Mouse (Mus musculus) cortical plate, adult 2 months (tissue): ENCODE results near the gene Dolk. TPM values are rescaled to one million over a fixed set of nuclear protein-coding genes. Genes with fewer than 3 reads are reported as not detected.
A peak's percentile ranks its signal among the peaks of the same experiment; 100 is the strongest.

ENCODE experiments used
- H3K27ac ChIP-seq: fragments of 200-500 bp; 2 replicates; pipeline ENCODE4 v1.5.1; 2012; ENCODE audit warnings: low read length, control low read depth, inconsistent platforms; ENCODE audit not compliant: insufficient read depth
- H3K4me1 ChIP-seq: fragments of 200-500 bp; 2 replicates; pipeline ENCODE4 v1.6.1; 2011; ENCODE audit warnings: low read length; ENCODE audit not compliant: control insufficient read depth, insufficient read depth
- H3K4me3 ChIP-seq: fragments of 200-500 bp; 2 replicates; pipeline ENCODE4 v1.5.1; 2011; ENCODE audit warnings: mild to moderate bottlenecking, low read length, control low read depth; ENCODE audit not compliant: insufficient read depth
- CTCF ChIP-seq: fragments of 200-500 bp; IDR thresholded peaks from 2 replicates; pipeline ENCODE4 v1.5.1; 2011; ENCODE audit warnings: mild to moderate bottlenecking, control low read depth, low read length; ENCODE audit not compliant: insufficient read depth; ENCODE audit errors: extremely low read depth
- POLR2A ChIP-seq: fragments of 200-500 bp; IDR thresholded peaks from 2 replicates; pipeline ENCODE4 v1.6.1; 2011; ENCODE audit warnings: mild to moderate bottlenecking, low read length, control low read depth; ENCODE audit not compliant: insufficient read depth; ENCODE audit errors: extremely low read depth
- polyA plus RNA-seq: library from polyadenylated mRNA; depleted of rRNA; stranded (reverse); fragments of >200 nt; gene quantifications from 2 replicates; pipeline ENCODE4 v1.2.3, GENCODE M21; 2012; rRNA removed

The Dolk gene
- polyA plus RNA-seq = 16.7 and 16.9 TPM in 2 replicates

- H3K4me3 ChIP-seq = peak within 1 kb of the TSS; percentile 83
- no peak within 1 kb of the TSS for H3K27ac ChIP-seq
- peaks cover 4% of the 10 kb centered on the region; the same call in 1 of the 2 replicates for H3K4me1 ChIP-seq
- TF ChIP-seq POLR2A (peak; percentile 90), CTCF (no peak)
Observed at GRCm38 (mm10) chr2:30286192-30287026, at the start of gene Dolk, which contains the start of gene Nup188. Gene Dolk, minus strand, starts transcription at chr2:30286334. Gene Nup188, plus strand, starts transcription at chr2:30286397.

GRCm38 (mm10) chr2:30335324-30335723, 49.2 kb upstream of the Dolk start:
- H3K4me1 ChIP-seq = peaks cover 3% of the 10 kb centered on the region
- no peak for TF ChIP-seq CTCF
- H3K27ac ChIP-seq = no peak overlapping the region
- no peak overlapping the region for H3K4me3 ChIP-seq

GRCm38 (mm10) chr2:30328791-30329190, 42.7 kb upstream of the Dolk start:
- Histone ChIP-seq H3K4me3 (no peak overlapping the region), H3K27ac (no peak overlapping the region), H3K4me1 (no peaks in the 10 kb centered on the region)
- TF ChIP-seq POLR2A (no peak), CTCF (no peak)

GRCm38 (mm10) chr2:30327276-30327675, 41.1 kb upstream of the Dolk start:
- Histone ChIP-seq H3K4me3 (no peak overlapping the region), H3K4me1 (no peaks in the 10 kb centered on the region), H3K27ac (no peak overlapping the region)
- TF ChIP-seq POLR2A (no peak), CTCF (no peak)

- H3K27ac ChIP-seq = no peak overlapping the region
- no peaks in the 10 kb centered on the region for H3K4me1 ChIP-seq
- H3K4me3 ChIP-seq = no peak overlapping the region
- TF ChIP-seq POLR2A (no peak), CTCF (no peak)
Observed at GRCm38 (mm10) chr2:30325296-30325695, 39.2 kb upstream of the Dolk start.

- no peak overlapping the region for H3K4me3 ChIP-seq
- TF ChIP-seq CTCF = no peak
- TF ChIP-seq POLR2A = no peak
- no peaks in the 10 kb centered on the region for H3K4me1 ChIP-seq
- no peak overlapping the region for H3K27ac ChIP-seq
Observed at GRCm38 (mm10) chr2:30323111-30323510, 37.0 kb upstream of the Dolk start.

- no peak for TF ChIP-seq CTCF
- TF ChIP-seq POLR2A = no peak
- Histone ChIP-seq H3K27ac (no peak overlapping the region), H3K4me3 (no peak overlapping the region), H3K4me1 (no peaks in the 10 kb centered on the region)
Observed at GRCm38 (mm10) chr2:30319260-30319659, 33.1 kb upstream of the Dolk start.

- H3K4me1 ChIP-seq = no peaks in the 10 kb centered on the region
- no peak for TF ChIP-seq CTCF
- TF ChIP-seq POLR2A = no peak
- no peak overlapping the region for H3K4me3 ChIP-seq
- H3K27ac ChIP-seq = no peak overlapping the region
Observed at GRCm38 (mm10) chr2:30316955-30317354, 30.8 kb upstream of the Dolk start.

- H3K4me3 ChIP-seq = no peak overlapping the region
- no peaks in the 10 kb centered on the region for H3K4me1 ChIP-seq
- no peak for TF ChIP-seq CTCF
- H3K27ac ChIP-seq = no peak overlapping the region
Observed at GRCm38 (mm10) chr2:30316136-30316535, 30.0 kb upstream of the Dolk start.

GRCm38 (mm10) chr2:30311481-30311880, 25.3 kb upstream of the Dolk start:
- Histone ChIP-seq H3K4me1 (no peaks in the 10 kb centered on the region), H3K4me3 (no peak overlapping the region), H3K27ac (no peak overlapping the region)
- TF ChIP-seq CTCF (no peak), POLR2A (no peak)
